Mouse (Mus musculus) heart, embryonic 10.5 days (tissue): ENCODE measurements around the gene Ifnk. TPM values are rescaled to one million over a fixed set of nuclear protein-coding genes. Genes with fewer than 3 reads are reported as not detected.

Experiments
- DNase-seq: peaks from one replicate; pipeline ENCODE4 v3.0.0-alpha.2; 2017; ENCODE audit warnings: low spot score
- H3K27ac ChIP-seq: fragments of 300-500 bp; sonication (generic); 2 replicates; pipeline ENCODE4 v1.5.1; 2016; ENCODE audit warnings: mild to moderate bottlenecking
- H3K27me3 ChIP-seq: fragments of 300-500 bp; sonication (generic); 2 replicates; pipeline ENCODE4 v1.6.1; 2016; ENCODE audit warnings: mild to moderate bottlenecking; ENCODE audit not compliant: poor library complexity, insufficient read depth, severe bottlenecking
- H3K36me3 ChIP-seq: fragments of 300-500 bp; sonication (generic); 2 replicates; pipeline ENCODE4 v1.6.1; 2016; ENCODE audit warnings: mild to moderate bottlenecking, moderate library complexity
- H3K4me1 ChIP-seq: fragments of 300-500 bp; sonication (generic); 2 replicates; pipeline ENCODE4 v1.6.1; 2016; ENCODE audit warnings: mild to moderate bottlenecking
- H3K4me3 ChIP-seq: fragments of 300-500 bp; sonication (generic); 2 replicates; pipeline ENCODE4 v1.5.1; 2016; ENCODE audit warnings: mild to moderate bottlenecking, moderate library complexity
- H3K9me3 ChIP-seq: fragments of 300-500 bp; sonication (generic); 2 replicates; pipeline ENCODE4 v1.6.1; 2016; ENCODE audit warnings: mild to moderate bottlenecking, moderate library complexity
- WGBS: fragments of 180-500 bp; shearing (Covaris S2); methylation state at CpG from one replicate; pipeline ENCODE4 v1.1.7; 2016; 5-methylcytosine and 5-hydroxymethylcytosine counted together
- polyA plus RNA-seq: library from polyadenylated mRNA; unstranded; fragments of >200 nt; fragmentation: Nextera tagmentation; extraction: Ambion mirVana; gene quantifications from 2 replicates; pipeline ENCODE4 v1.2.1, GENCODE M21; 2016

Gene Ifnk
- polyA plus RNA-seq, 1 experiment from 2014 or later = 0.28 TPM

- Histone ChIP-seq H3K4me3 (no peak overlapping the region), H3K36me3 (no peaks in the 10 kb centered on the region), H3K9me3 (no peaks in the 10 kb centered on the region), H3K27me3 (no peaks in the 10 kb centered on the region), H3K27ac (no peak overlapping the region), H3K4me1 (no peaks in the 10 kb centered on the region)
- DNase-seq = no peak
- 81% methylated on average over 2 of the region's 2 CpGs for WGBS
Observed at GRCm38 (mm10) chr4:35172471-35172870, 20.6 kb downstream of the Ifnk start.

DNA sequence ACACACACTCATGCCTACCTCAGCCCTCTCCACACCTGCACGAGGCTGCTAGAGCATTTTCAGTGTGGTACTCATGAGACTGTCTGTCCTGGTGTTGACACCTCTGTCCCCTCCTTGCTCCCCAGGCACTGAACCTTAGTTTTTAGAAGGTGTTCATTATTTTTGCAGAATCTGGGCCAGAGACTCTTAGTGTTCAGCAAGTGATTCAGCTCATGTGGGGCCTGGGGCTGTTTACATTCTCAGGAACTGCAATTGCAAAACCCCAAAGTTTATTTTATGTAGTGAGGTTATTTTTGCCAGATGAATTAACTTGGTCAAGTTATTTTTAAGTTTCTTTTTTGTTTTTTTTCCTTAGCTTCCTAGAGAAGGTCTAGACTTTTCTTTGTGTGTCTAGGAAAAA lies 21.7 kb downstream of the Ifnk start:
- Histone ChIP-seq H3K4me1 (no peaks in the 10 kb centered on the region), H3K4me3 (no peak overlapping the region), H3K9me3 (no peaks in the 10 kb centered on the region), H3K27me3 (no peaks in the 10 kb centered on the region), H3K36me3 (no peaks in the 10 kb centered on the region), H3K27ac (no peak overlapping the region)
- DNase-seq = no peak
- WGBS = 72% methylated on average over 1 of the region's 1 CpGs

- no peaks in the 10 kb centered on the region for H3K4me1 ChIP-seq
- no peak for DNase-seq
- H3K36me3 ChIP-seq = no peaks in the 10 kb centered on the region
- no peaks in the 10 kb centered on the region for H3K9me3 ChIP-seq
- H3K27ac ChIP-seq = no peak overlapping the region
- no peaks in the 10 kb centered on the region for H3K27me3 ChIP-seq
- 95% methylated on average over 2 of the region's 2 CpGs for WGBS
- H3K4me3 ChIP-seq = no peak overlapping the region
Observed at GRCm38 (mm10) chr4:35175566-35175965, 23.7 kb downstream of the Ifnk start.

DNA sequence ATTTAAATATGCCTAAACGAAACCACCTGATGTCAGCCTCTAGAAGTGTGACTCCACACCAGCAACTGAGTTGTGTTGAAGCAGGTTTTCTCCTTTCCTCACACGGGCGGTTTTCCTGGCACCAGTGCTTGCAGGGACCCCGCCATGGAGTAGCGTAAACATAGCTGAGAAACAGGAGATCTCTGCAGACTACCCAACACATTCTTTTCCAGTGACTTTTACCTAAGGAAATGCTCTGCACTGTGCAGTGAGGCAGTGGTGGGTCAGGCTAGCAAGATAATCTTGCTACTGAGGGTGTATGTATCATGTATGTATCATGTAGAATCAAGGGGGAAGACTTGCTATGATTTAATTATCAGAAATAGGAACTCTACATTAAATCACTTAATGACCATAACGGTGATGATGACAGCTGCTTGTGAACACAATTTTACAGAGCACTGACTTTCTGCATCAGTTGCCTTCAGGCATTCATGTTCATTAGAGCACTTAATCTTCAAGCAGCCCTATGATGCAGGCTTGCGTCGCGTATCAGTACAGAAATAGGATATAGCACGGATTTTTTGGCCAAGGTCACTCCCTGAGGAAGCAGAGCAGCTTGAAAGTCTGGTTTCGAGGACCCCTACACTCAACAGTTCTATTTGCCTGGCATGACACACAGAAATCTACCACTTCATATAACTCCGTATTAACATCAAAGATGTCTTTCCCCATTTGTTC lies 26.2 kb downstream of the Ifnk start:
- Histone ChIP-seq H3K27ac (no peak overlapping the region), H3K27me3 (no peaks in the 10 kb centered on the region), H3K9me3 (no peaks in the 10 kb centered on the region), H3K4me3 (no peak overlapping the region), H3K36me3 (no peaks in the 10 kb centered on the region), H3K4me1 (no peaks in the 10 kb centered on the region)
- DNase-seq = no peak
- WGBS = 73% methylated on average over 12 of the region's 12 CpGs

- H3K4me1 ChIP-seq = peaks cover 17% of the 10 kb centered on the region
- H3K36me3 ChIP-seq = no peaks in the 10 kb centered on the region
- H3K4me3 ChIP-seq = no peak overlapping the region
- no peak for DNase-seq
- H3K27me3 ChIP-seq = no peaks in the 10 kb centered on the region
- 67% methylated on average over 8 of the region's 8 CpGs for WGBS
- no peaks in the 10 kb centered on the region for H3K9me3 ChIP-seq
- H3K27ac ChIP-seq = no peak overlapping the region
Observed at GRCm38 (mm10) chr4:35187617-35188326, 35.9 kb downstream of the Ifnk start.

DNA sequence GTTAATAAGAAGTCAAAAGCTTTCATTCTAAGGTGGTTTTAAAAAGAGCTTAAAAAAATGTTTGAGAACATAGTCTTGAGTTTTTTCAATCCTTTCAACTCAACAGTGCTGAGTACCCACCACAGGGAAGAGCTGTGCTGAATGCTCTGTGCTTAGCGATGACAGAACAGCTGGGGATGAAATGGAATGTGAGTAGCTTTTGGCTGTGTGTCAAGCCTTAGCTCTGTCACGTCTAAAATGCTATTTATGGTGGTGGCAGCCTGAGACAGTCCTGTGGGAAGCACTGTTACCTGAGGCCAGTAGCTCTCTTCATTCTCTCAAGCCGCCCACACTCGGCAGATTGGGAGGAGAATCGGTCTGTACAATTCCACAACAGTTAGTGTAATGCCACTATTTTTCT lies 37.9 kb downstream of the Ifnk start:
- 62% methylated on average over 5 of the region's 5 CpGs for WGBS
- no peak overlapping the region for H3K27ac ChIP-seq

GRCm38 (mm10) chr4:35192725-35193124 lies 40.9 kb downstream of the Ifnk start:
- WGBS = 48% methylated on average over 7 of the region's 7 CpGs
- Histone ChIP-seq H3K9me3 (no peaks in the 10 kb centered on the region), H3K4me3 (no peak overlapping the region), H3K4me1 (peaks cover 17% of the 10 kb centered on the region), H3K27ac (no peak overlapping the region), H3K36me3 (peaks cover 5% of the 10 kb centered on the region; the same call in 1 of the 2 replicates), H3K27me3 (no peaks in the 10 kb centered on the region)
- DNase-seq = no peak

More for the DNA sequence above, 37.9 kb downstream of the Ifnk start:
- no peak for DNase-seq
- no peak overlapping the region for H3K4me3 ChIP-seq
- no peaks in the 10 kb centered on the region for H3K9me3 ChIP-seq
- no peaks in the 10 kb centered on the region for H3K36me3 ChIP-seq
- peaks cover 17% of the 10 kb centered on the region for H3K4me1 ChIP-seq
- H3K27me3 ChIP-seq = no peaks in the 10 kb centered on the region

DNA sequence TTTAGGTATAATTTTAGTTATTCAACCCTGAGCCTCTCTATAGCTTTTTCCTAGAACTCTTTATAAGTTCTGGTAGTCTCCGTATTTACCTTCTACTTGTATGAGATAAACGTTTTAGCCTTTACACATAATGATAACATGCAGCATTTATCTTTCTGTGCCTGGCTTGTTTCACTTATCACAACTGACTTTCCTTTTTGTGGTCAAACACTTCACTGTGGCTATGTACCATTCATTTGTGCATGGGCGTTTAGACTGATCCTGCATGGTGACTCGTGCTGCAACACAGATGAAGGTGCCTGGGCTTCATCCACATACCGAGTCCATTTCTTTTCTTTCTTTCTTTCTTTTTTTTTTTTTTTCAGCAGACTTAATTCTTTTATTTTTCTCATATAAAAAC lies 49.8 kb downstream of the Ifnk start:
- no peak for DNase-seq
- Histone ChIP-seq H3K36me3 (peaks cover 37% of the 10 kb centered on the region; the same call in 1 of the 2 replicates), H3K27ac (no peak overlapping the region), H3K9me3 (no peaks in the 10 kb centered on the region), H3K4me3 (no peak overlapping the region), H3K4me1 (no peaks in the 10 kb centered on the region), H3K27me3 (no peaks in the 10 kb centered on the region)
- 73% methylated on average over 5 of the region's 5 CpGs for WGBS

Other genes starting within 250 kb of the Ifnk start
- 4.8 and 7.2 TPM in 2 replicates for gene Mob3b, start 5.4 kb downstream of the Ifnk start, polyA plus RNA-seq
- gene C9orf72, start 74.1 kb downstream of the Ifnk start, polyA plus RNA-seq = 14.7 and 19.6 TPM in 2 replicates